Mouse (Mus musculus) gastrocnemius, adult 8-10 months (tissue): ENCODE measurements around the gene Ppp1r14d. TPM values are rescaled to one million over a fixed set of nuclear protein-coding genes. Genes with fewer than 3 reads are reported as not detected.

ENCODE experiments used
- DNase-seq, 2 experiments: peaks; one replicate each; pipeline ENCODE4 v3.0.0; 2022; ENCODE audit warnings: low spot score in 2 of 2
- total RNA-seq, 4 experiments: library from RNA; stranded (reverse); gene quantifications; 2 replicates each; pipeline ENCODE4 v1.2.4; 2022

The Ppp1r14d gene
- total RNA-seq, 4 experiments from 2014 or later = not detected

DNA sequence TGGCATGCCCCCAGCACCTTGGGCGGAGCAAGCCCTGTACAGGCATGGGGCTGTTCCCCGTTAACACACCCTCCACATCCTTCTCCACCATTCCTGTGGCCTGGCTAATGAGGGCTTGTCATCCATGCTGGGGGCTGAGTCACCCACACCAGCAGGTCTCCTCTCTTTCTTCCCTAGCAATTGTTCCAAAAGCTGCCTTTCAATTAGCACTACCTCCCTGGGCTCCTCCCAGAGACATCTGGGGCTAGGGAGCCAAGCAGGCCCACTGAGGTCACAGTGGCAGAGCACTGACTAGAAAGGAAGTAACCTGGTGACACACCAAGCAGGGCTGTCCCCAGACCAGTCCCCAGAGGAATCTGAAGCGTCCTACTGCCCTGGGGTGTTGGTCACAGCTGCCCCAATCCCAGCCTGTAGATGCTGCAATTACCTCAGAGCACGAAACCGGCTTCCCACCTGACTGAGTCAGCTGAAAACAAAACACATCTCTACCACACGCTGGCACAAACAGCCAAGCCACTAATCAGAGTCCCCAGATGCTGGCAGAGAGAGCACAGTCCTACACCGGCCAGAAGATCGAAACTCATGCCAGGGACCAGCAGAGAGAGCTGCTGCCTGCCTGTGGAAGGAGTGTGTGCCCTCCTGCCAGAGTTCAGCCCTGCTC lies 55.6 kb downstream of the Ppp1r14d start, which contains the start of gene Gm14137:
TSS of gene Gm14137 (plus strand) at position 519 of the 661 bp plus-strand sequence.
- no peak for DNase-seq

DNA sequence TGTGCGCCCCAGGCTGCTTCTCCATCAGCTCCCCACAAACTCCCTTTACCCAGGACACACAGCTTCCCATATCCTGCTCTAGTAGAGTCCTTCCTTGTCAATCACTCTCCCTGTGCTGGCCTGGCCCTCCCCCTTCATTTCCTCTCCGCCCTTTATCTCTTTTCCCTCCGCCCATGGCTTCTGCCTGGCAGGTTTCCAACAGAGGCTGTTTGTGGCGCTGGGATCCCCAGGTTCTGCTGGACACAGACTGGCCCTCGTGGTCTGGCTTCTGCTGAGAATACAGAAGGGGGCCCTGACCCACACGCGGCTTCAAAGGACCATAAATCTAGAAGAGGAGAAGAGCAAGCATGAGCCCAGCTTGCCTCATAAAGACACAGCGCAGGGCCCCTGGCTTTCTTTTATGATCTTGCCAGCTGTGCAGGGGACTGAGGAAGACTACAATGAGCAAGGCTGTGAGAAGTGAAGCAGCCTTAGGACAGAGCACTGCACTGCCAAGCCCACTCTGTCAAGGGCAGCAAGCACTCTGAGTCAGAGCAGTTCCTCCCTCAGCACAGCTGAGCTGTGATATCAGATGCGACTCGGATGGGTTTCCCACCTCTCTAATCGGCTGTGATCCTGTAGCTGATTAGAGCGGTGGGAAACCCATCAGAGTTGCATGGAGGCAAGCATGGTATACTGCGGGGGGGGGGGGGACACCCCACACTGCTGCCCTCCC lies 56.7 kb downstream of the Ppp1r14d start:
- DNase-seq = peak in 1 of 2 experiments; percentile 21

DNA sequence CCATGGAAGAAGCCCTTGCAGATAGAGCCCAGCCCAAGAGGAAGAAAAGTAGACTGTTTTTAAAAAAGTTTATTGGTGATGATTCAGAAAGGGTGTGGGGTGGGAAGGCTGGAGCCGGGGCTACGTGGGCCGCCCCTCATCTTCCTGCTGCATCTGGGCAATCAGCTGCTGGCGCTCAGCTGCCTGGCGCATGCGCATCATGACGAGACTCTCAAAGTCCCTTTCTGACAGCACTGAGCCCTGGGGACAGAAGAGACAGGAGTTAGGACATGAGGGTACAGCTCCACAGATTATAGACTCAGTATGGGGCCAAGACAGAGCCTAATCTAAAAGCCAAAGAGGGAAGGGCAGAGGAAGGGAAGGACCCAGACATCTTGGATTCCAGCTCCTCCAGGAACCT lies 57.3 kb downstream of the Ppp1r14d start:
- no peak for DNase-seq

DNA sequence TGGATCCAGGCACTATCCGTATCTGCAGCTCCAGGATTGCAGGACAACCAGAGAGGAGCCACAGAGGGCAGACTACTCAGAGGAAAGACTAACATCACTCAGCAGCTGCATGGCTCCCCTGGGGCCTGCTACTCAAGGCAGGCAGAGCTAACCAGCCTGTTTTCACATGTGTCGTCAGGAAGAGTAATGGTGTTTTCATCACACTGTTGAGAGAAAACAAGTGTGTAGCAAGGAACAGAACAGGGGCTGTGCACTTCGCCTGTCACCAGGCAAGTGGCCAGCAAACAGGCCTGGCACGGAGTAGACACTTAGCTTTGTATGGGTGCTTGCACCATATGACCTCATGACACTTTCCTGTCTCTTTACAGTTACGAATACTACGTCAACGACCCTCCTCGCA lies 58.1 kb downstream of the Ppp1r14d start:
- no peak for DNase-seq

DNA sequence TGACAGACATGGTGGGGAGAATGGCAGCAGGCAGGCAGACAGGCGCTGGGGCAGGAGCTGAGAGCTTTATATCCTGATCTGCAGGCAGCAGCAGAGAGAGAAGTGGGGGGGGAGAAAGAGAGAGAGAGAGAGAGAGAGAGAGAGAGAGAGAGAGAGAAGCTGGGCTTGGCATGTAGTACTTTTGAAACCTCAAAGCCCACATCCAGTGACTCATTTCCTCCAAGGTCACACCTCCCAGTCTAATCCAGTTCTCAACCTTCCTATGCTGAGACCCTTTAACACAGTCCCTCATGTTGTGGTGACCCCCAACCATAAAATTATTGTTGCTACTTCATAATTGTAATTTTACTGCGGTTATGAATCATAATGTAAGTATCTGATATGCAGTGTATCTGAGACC lies 59.4 kb downstream of the Ppp1r14d start:
- DNase-seq = no peak

Other genes starting within 250 kb of the Ppp1r14d start
- gene Ccdc32, start 200.5 kb downstream of the Ppp1r14d start, total RNA-seq = 1 to 10 TPM; 2.9 to 5.4 (median 4.2) TPM
- gene Rpusd2, start 195.1 kb downstream of the Ppp1r14d start, total RNA-seq = 1 to 10 TPM; 2.7 to 3.5 (median 3.3) TPM
- under 1 TPM in 3 of 4 experiments, not detected in 1; 0.07 to 0.36 (median 0.29) TPM for gene Knl1, start 182.8 kb downstream of the Ppp1r14d start, total RNA-seq
- 1 to 10 TPM in 3 of 4 experiments, under 1 TPM in 1; 0.74 to 1.8 (median 1.2) TPM for gene Rad51, start 117.1 kb downstream of the Ppp1r14d start, total RNA-seq
- 1 to 10 TPM; 3.2 to 6.7 (median 4.8) TPM for gene Rmdn3, start 72.9 kb downstream of the Ppp1r14d start, total RNA-seq
- not detected for gene Gchfr, start 62.1 kb downstream of the Ppp1r14d start, total RNA-seq
- not detected for gene Gm14137, start 55.4 kb downstream of the Ppp1r14d start, total RNA-seq
- 10 to 100 TPM in 3 of 4 experiments, 1 to 10 TPM in 1; 9.1 to 15.3 (median 11.8) TPM for gene Zfyve19, start 21.3 kb downstream of the Ppp1r14d start, total RNA-seq
- 1 to 10 TPM; 7.5 to 8.5 (median 8.0) TPM for gene Dnajc17, start 21.1 kb downstream of the Ppp1r14d start, total RNA-seq
- gene Spint1, start 7.5 kb upstream of the Ppp1r14d start, total RNA-seq = under 1 TPM in 1 of 4 experiments, not detected in 3; 0.13 TPM
- not detected for gene Rhov, start 41.4 kb upstream of the Ppp1r14d start, total RNA-seq
- gene Vps18, start 58.8 kb upstream of the Ppp1r14d start, total RNA-seq = 10 to 100 TPM; 10.8 to 12.5 (median 11.5) TPM
- 1 to 10 TPM; 3.3 to 5.8 (median 3.9) TPM for gene Dll4, start 95.9 kb upstream of the Ppp1r14d start, total RNA-seq
- 100 to 1,000 TPM in 1 of 4 experiments, 10 to 100 TPM in 3; 59.1 to 158 (median 73.1) TPM for gene Chac1, start 121.3 kb upstream of the Ppp1r14d start, total RNA-seq
- 10 to 100 TPM; 11.8 to 15.7 (median 12.6) TPM for gene Ino80, start 247.8 kb upstream of the Ppp1r14d start, total RNA-seq